Mouse (Mus musculus) erythroid progenitor cell, adult 5-6 weeks (primary cell): ENCODE data around the gene Isy1. TPM values are rescaled to one million over a fixed set of nuclear protein-coding genes. Genes with fewer than 3 reads are reported as not detected.

ENCODE experiments used
- ATAC-seq: replicated peaks from 2 replicates; pipeline ENCODE4 v1.8.0; 2016; ENCODE audit warnings: moderate number of reproducible peaks, mild to moderate bottlenecking, moderate TSS enrichment, inconsistent platforms; ENCODE audit not compliant: poor library complexity, low FRiP score, severe bottlenecking
- total RNA-seq, 2 experiments: library from RNA; stranded (forward) in 1 of 2; stranded (reverse) in 1 of 2; fragments of 150-400 nt in 1 of 2; fragments of 186-747, 209-891 nt in 1 of 2; gene quantifications; 2 replicates each; pipeline versions ENCODE4 v1.2.3 to v1.2.4; 2015 to 2017; ENCODE audit warnings: low replicate concordance in 2 of 2

Isy1 gene
- total RNA-seq, 2 experiments from 2014 or later: 20.1 to 62.1 TPM

- peak; percentile 94 for ATAC-seq
Observed at GRCm38 (mm10) chr6:87850900-87851614, 12.5 kb upstream of the Isy1 start, which contains the start of gene Cnbp. Gene Cnbp (minus strand): TSS chr6:87851106.

- ATAC-seq: peak; percentile 51
Observed at GRCm38 (mm10) chr6:87850155-87850899, 11.7 kb upstream of the Isy1 start.

- no peak for ATAC-seq
Observed at GRCm38 (mm10) chr6:87849780-87850154, 11.2 kb upstream of the Isy1 start.

- no peak for ATAC-seq
Observed at GRCm38 (mm10) chr6:87846813-87847212, 8.2 kb upstream of the Isy1 start.

- ATAC-seq: no peak
Observed at GRCm38 (mm10) chr6:87845031-87845695, 6.6 kb upstream of the Isy1 start.

GRCm38 (mm10) chr6:87842254-87842653 is 3.7 kb upstream of the Isy1 start:
- no peak for ATAC-seq

GRCm38 (mm10) chr6:87841635-87842034 is 3.0 kb upstream of the Isy1 start:
- no peak for ATAC-seq

- ATAC-seq: no peak
Observed at GRCm38 (mm10) chr6:87839797-87840341, 1.3 kb upstream of the Isy1 start.

- ATAC-seq: no peak
Observed at GRCm38 (mm10) chr6:87835695-87836094, 2.9 kb downstream of the Isy1 start, which contains the start of gene Gm45140. Gene Gm45140 (minus strand): TSS chr6:87835795.

- ATAC-seq: no peak
Observed at GRCm38 (mm10) chr6:87820366-87820765, 18.2 kb downstream of the Isy1 start.

GRCm38 (mm10) chr6:87814486-87814885 is 24.1 kb downstream of the Isy1 start:
- no peak for ATAC-seq

GRCm38 (mm10) chr6:87812656-87813055 is 25.9 kb downstream of the Isy1 start:
- ATAC-seq: no peak

- ATAC-seq: peak; percentile 77
Observed at GRCm38 (mm10) chr6:87811675-87812338, 26.8 kb downstream of the Isy1 start, which contains the start of gene Rab43. Gene Rab43 (minus strand): TSS chr6:87812164.

- ATAC-seq: 0 out of 2 replicates have a peak, but pooled peaks have one; percentile 5
Observed at GRCm38 (mm10) chr6:87810713-87811669, 27.6 kb downstream of the Isy1 start.

- no peak for ATAC-seq
Observed at GRCm38 (mm10) chr6:87810311-87810710, 28.3 kb downstream of the Isy1 start.

GRCm38 (mm10) chr6:87809651-87810161 is 28.9 kb downstream of the Isy1 start:
- peak; percentile 53 for ATAC-seq

GRCm38 (mm10) chr6:87809144-87809543 is 29.5 kb downstream of the Isy1 start:
- no peak for ATAC-seq

GRCm38 (mm10) chr6:87808521-87808920 is 30.1 kb downstream of the Isy1 start:
- ATAC-seq: no peak
